Mouse (Mus musculus) spleen, adult 2 months (tissue): ENCODE data around the gene Fam207a. TPM values are rescaled to one million over a fixed set of nuclear protein-coding genes. Genes with fewer than 3 reads are reported as not detected.
A peak's percentile ranks its signal among the peaks of the same experiment; 100 is the strongest.

ENCODE experiments used
- DNase-seq, 2 experiments: peaks; one replicate each; pipeline versions ENCODE4 v3.0.0 to v3.0.0-alpha.2; 2012 to 2021; ENCODE audit warnings: low spot score in 2 of 2, low read depth in 1 of 2
- H3K27ac ChIP-seq: fragments of 200-500 bp; 2 replicates; pipeline ENCODE4 v1.5.1; 2012; ENCODE audit warnings: low read length, inconsistent platforms; ENCODE audit not compliant: insufficient read depth
- H3K27me3 ChIP-seq: fragments of 200-500 bp; 2 replicates; pipeline ENCODE4 v1.6.1; 2012; ENCODE audit warnings: mild to moderate bottlenecking, moderate library complexity, low read length, inconsistent platforms; ENCODE audit not compliant: control insufficient read depth, insufficient read depth
- H3K36me3 ChIP-seq: fragments of 200-500 bp; 2 replicates; pipeline ENCODE4 v1.6.1; 2012; ENCODE audit warnings: mild to moderate bottlenecking, low read length, inconsistent platforms; ENCODE audit not compliant: control insufficient read depth, insufficient read depth
- H3K4me1 ChIP-seq: fragments of 200-500 bp; 2 replicates; pipeline ENCODE4 v1.6.1; 2011; ENCODE audit warnings: inconsistent platforms; ENCODE audit not compliant: control insufficient read depth, insufficient read depth, insufficient read length
- H3K4me3 ChIP-seq: fragments of 200-500 bp; 2 replicates; pipeline ENCODE4 v1.5.1; 2011; ENCODE audit warnings: mild to moderate bottlenecking, inconsistent platforms; ENCODE audit not compliant: insufficient read depth, insufficient read length; ENCODE audit errors: extremely low read depth
- CTCF ChIP-seq: fragments of 200-500 bp; IDR thresholded peaks from 2 replicates; pipeline ENCODE4 v1.5.1; 2011; ENCODE audit warnings: mild to moderate bottlenecking, inconsistent platforms; ENCODE audit not compliant: insufficient read depth, insufficient read length, insufficient replicate concordance; ENCODE audit errors: extremely low read depth
- POLR2A ChIP-seq: fragments of 200-500 bp; IDR thresholded peaks from 2 replicates; pipeline ENCODE4 v1.6.1; 2011; ENCODE audit warnings: low read depth, low read length, inconsistent platforms
- WGBS: fragments of 180-500 bp; shearing (Covaris S2); methylation state at CpG from one replicate; pipeline ENCODE4 v1.1.7; 2018; 5-methylcytosine and 5-hydroxymethylcytosine counted together
- polyA plus RNA-seq: library from polyadenylated mRNA; depleted of rRNA; stranded (reverse); fragments of >200 nt; gene quantifications from 2 replicates; pipeline ENCODE4 v1.2.3, GENCODE M21; 2012

Gene Fam207a
- polyA plus RNA-seq, 1 experiment = 21.1 TPM

GRCm38 (mm10) chr10:77522021-77522731 is 6.6 kb upstream of the Fam207a start:
- H3K36me3 ChIP-seq = no peaks in the 10 kb centered on the region
- WGBS = 5% methylated on average over 18 of the region's 18 CpGs
- H3K27me3 ChIP-seq = no peaks in the 10 kb centered on the region
- peak overlapping the region; percentile 85 for H3K27ac ChIP-seq
- peak overlapping the region; percentile 46 for H3K4me3 ChIP-seq
- H3K4me1 ChIP-seq = peaks cover 17% of the 10 kb centered on the region
- DNase-seq = peak in 1 of 2 experiments; percentile 64
- no peak for TF ChIP-seq POLR2A

- TF ChIP-seq CTCF (no peak), POLR2A (no peak)
- no peaks in the 10 kb centered on the region for H3K36me3 ChIP-seq
- WGBS = 19% methylated on average over 5 of the region's 5 CpGs
These were observed 4.9 kb upstream of the Fam207a start for GRCm38 (mm10) chr10:77520497-77520896.

GRCm38 (mm10) chr10:77519191-77519590 is 3.6 kb upstream of the Fam207a start:
- DNase-seq = no peak

More at GRCm38 (mm10) chr10:77520497-77520896, 4.9 kb upstream of the Fam207a start:
- Histone ChIP-seq H3K4me1 (peaks cover 22% of the 10 kb centered on the region), H3K27ac (peak overlapping the region; percentile 52; the same call in 1 of the 2 replicates), H3K27me3 (no peaks in the 10 kb centered on the region), H3K4me3 (no peak overlapping the region)
- DNase-seq = peak in 1 of 2 experiments; percentile 19

GRCm38 (mm10) chr10:77517801-77518200 is 2.2 kb upstream of the Fam207a start:
- no peak for TF ChIP-seq CTCF
- TF ChIP-seq POLR2A = no peak
- H3K4me3 ChIP-seq = no peak overlapping the region
- DNase-seq = no peak
- 93% methylated on average over 5 of the region's 5 CpGs for WGBS
- no peak overlapping the region for H3K27ac ChIP-seq
- H3K36me3 ChIP-seq = peaks cover 5% of the 10 kb centered on the region
- peaks cover 20% of the 10 kb centered on the region for H3K4me1 ChIP-seq
- no peaks in the 10 kb centered on the region for H3K27me3 ChIP-seq

More at GRCm38 (mm10) chr10:77519191-77519590, 3.6 kb upstream of the Fam207a start:
- Histone ChIP-seq H3K4me1 (peaks cover 27% of the 10 kb centered on the region), H3K27me3 (no peaks in the 10 kb centered on the region), H3K4me3 (no peak overlapping the region), H3K36me3 (no peaks in the 10 kb centered on the region), H3K27ac (0 out of 2 replicates have a peak overlapping the region, but pooled peaks have one; percentile 24)
- 51% methylated on average over 3 of the region's 3 CpGs for WGBS
- TF ChIP-seq CTCF (no peak), POLR2A (no peak)

- peak; percentile 58 to 76 for DNase-seq
- no peak overlapping the region for H3K4me3 ChIP-seq
- TF ChIP-seq CTCF = peak; percentile 99
- no peak for TF ChIP-seq POLR2A
- peaks cover 15% of the 10 kb centered on the region for H3K4me1 ChIP-seq
- no peaks in the 10 kb centered on the region for H3K27me3 ChIP-seq
- H3K27ac ChIP-seq = no peak overlapping the region
- WGBS = 30% methylated on average over 20 of the region's 20 CpGs
- H3K36me3 ChIP-seq = peaks cover 6% of the 10 kb centered on the region
These were observed 1.6 kb upstream of the Fam207a start for GRCm38 (mm10) chr10:77517066-77517620.

- H3K4me1 ChIP-seq = peaks cover 13% of the 10 kb centered on the region
- H3K4me3 ChIP-seq = peak overlapping the region; percentile 78; the same call in 1 of the 2 replicates
- no peak for DNase-seq
These were observed 880 bp upstream of the Fam207a start for GRCm38 (mm10) chr10:77516379-77516951.

More at GRCm38 (mm10) chr10:77516379-77516951, 880 bp upstream of the Fam207a start:
- Histone ChIP-seq H3K27me3 (no peaks in the 10 kb centered on the region), H3K36me3 (peaks cover 9% of the 10 kb centered on the region), H3K27ac (peak overlapping the region; percentile 85)
- TF ChIP-seq POLR2A = no peak
- TF ChIP-seq CTCF = no peak
- 56% methylated on average over 14 of the region's 14 CpGs for WGBS
